Mouse (Mus musculus) large intestine, adult 2 months (tissue): Measurements from ENCODE around the gene Tmem156. TPM values are rescaled to one million over a fixed set of nuclear protein-coding genes. Genes with fewer than 3 reads are reported as not detected.

Source experiments
- DNase-seq: peaks from one replicate; pipeline ENCODE4 v3.0.0-alpha.2; 2012; ENCODE audit warnings: low read depth, low spot score
- WGBS: fragments of 180-500 bp; shearing (Covaris S2); methylation state at CpG from one replicate; pipeline ENCODE4 v1.1.7; 2018; 5-methylcytosine and 5-hydroxymethylcytosine counted together
- polyA plus RNA-seq: library from polyadenylated mRNA; depleted of rRNA; stranded (reverse); fragments of >200 nt; gene quantifications from 2 replicates; pipeline ENCODE4 v1.2.3, GENCODE M21; 2012; rRNA removed

Gene Tmem156
- polyA plus RNA-seq, 1 experiment: 0.62 TPM

GRCm38 (mm10) chr5:65015508-65015907 lies 76.4 kb downstream of the Tmem156 start:
- WGBS: 88% methylated on average over 3 of the region's 3 CpGs
- DNase-seq: no peak

GRCm38 (mm10) chr5:65011901-65012573 lies 79.9 kb downstream of the Tmem156 start:
- no peak for DNase-seq
- WGBS: 29% methylated on average over 7 of the region's 7 CpGs

GRCm38 (mm10) chr5:65006011-65006491 lies 85.9 kb downstream of the Tmem156 start:
- no peak for DNase-seq
- WGBS: 73% methylated on average over 4 of the region's 4 CpGs

GRCm38 (mm10) chr5:65005251-65005650 lies 86.7 kb downstream of the Tmem156 start:
- no peak for DNase-seq
- WGBS: 92% methylated on average over 4 of the region's 4 CpGs

Other genes starting within 250 kb of the Tmem156 start
- 6.0 and 7.7 TPM in 2 replicates for gene Tlr1, start 158.6 kb downstream of the Tmem156 start, polyA plus RNA-seq
- gene Tlr6, start 132.0 kb downstream of the Tmem156 start, polyA plus RNA-seq: 0.64 and 1.0 TPM in 2 replicates
- 16.8 and 24.0 TPM in 2 replicates for gene Fam114a1, start 122.1 kb downstream of the Tmem156 start, polyA plus RNA-seq
- 8.1 and 11.3 TPM in 2 replicates for gene Klhl5, start 15.4 kb upstream of the Tmem156 start, polyA plus RNA-seq
- 0.72 and 1.7 TPM in 2 replicates for gene Wdr19, start 107.6 kb upstream of the Tmem156 start, polyA plus RNA-seq
- 12.0 and 13.6 TPM in 2 replicates for gene Rfc1, start 243.5 kb upstream of the Tmem156 start, polyA plus RNA-seq